Mouse (Mus musculus): Measurements from ENCODE around the gene Tmc5.

Tmc5 gene

DNA sequence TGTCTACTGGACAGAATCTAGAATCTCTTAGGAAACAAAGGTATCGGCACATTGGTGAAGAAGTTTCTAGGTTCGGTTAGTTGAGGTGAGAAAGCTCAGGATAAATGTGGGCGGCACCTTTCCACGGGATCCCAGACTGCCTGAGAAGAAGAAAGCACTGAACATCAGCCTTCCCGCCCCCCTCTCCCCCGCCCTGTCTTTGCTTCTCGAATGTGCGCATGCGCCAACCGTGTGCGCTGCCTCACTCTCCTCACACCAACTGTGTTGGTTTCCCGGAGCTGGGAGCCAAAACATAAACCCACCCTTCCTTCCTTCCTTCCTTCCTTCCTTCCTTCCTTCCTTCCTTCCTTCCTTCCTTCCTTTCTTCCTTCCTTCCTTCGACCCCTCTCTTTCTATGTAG lies 13.6 kb downstream of the Tmc5 start:
- no peak for DNase-seq (ENCODE audit: low read depth, low spot score)

DNA sequence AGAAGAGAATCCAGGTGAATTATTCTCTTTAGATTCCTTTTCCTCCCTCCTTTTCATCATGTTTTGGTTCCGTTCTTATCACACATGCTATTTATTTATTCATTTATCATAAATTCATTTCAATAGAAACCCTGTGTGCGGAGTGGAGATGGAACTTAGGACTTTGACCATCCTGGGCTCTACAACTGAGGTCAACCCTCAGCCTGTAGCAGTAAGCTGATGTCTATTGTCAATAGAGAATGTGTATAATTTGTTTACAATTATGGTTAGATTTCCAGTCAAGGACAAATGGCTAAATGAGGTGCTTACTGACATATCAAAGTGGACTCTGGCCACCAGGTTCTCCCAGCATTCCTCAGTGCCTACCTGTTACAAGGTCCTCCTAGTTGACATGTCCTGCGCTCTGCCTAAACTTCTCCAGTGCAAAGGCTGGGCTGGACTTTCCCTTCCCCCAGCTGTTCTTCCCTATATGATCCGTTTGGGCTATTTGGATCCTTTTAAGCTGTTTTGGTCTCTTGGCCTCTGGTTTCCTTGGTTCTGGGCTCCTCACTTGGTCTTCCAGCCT lies 14.2 kb downstream of the Tmc5 start:
- no peak for DNase-seq (ENCODE audit: low read depth, low spot score)

- peak; percentile 84 for DNase-seq (ENCODE audit: low read depth, low spot score)
Observed at GRCm38 (mm10) chr7:118611933-118612332, 14.8 kb downstream of the Tmc5 start.

GRCm38 (mm10) chr7:118614076-118614475 lies 17.0 kb downstream of the Tmc5 start:
- DNase-seq (ENCODE audit: low read depth, low spot score), result no peak

- DNase-seq (ENCODE audit: low read depth, low spot score), result no peak
Observed at GRCm38 (mm10) chr7:118618104-118618503, 21.0 kb downstream of the Tmc5 start.

DNA sequence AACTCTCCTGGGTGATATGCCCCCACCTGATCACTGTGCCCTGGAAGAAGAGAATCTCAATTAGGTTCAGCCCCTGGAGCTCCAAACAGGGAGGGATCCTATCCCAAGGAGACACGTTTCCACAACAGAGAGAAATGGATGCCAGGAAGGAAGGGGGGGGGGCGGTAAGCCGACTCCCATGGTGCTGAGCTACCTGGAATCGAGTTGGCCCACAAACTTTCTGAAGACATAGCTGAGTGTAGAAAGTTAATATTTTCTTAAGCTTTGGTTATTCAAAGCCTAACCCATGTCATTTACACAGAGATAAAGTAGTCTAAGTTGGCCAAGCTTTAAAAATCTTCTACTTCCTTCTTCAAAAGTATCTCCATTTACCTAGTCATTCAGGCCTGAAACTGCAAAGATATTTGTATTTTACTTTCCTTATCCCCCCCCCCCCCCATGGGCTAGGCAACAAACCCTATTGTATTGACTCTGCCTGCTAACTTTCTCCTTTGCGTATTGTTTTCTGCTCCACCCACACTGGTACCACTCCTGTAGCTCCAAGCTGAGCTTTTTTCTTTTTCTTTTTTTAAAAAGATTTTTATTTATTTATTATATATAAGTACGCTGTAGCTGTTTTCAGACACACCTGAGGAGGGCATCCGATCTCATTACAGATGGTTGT lies 23.3 kb downstream of the Tmc5 start:
- DNase-seq (ENCODE audit: low read depth, low spot score), result no peak

- no peak for DNase-seq (ENCODE audit: low read depth, low spot score)
Observed at GRCm38 (mm10) chr7:118621094-118621493, 24.0 kb downstream of the Tmc5 start.

DNA sequence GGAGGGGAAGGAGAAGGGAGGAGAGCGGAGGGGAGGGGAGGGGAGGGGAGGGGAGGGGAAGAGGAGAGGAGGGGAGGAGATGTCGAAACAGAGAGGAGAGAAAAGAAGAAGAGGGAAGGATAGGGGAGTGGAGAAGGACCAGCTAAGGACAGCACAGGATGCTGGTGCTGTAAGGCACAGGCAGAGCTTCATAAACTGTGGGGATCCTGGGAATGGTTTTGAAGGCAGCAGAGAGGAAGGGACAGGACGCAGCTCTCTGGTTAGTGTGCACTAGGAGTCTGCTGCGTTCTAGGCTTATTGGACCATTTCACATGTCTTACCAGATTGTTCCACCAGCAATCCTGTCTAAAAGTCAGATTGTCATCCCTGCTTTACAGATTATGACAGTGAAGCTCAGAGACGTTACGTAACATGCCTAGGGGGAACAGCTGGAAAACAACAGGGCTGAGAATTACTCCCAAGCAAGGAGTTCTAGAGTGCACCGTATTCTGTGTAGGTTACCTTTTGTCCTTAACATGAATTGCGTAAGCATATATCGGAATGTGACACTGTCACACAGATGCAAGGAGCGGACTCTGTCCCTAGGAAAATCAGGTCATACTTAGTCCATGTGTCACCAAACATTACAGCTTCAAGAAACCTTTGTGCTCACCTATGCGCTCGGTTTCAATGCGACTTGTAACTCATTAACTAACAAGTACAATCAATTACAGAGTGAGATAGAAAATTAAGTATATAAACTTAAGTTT lies 30.6 kb downstream of the Tmc5 start:
- DNase-seq (ENCODE audit: low read depth, low spot score), result no peak

DNA sequence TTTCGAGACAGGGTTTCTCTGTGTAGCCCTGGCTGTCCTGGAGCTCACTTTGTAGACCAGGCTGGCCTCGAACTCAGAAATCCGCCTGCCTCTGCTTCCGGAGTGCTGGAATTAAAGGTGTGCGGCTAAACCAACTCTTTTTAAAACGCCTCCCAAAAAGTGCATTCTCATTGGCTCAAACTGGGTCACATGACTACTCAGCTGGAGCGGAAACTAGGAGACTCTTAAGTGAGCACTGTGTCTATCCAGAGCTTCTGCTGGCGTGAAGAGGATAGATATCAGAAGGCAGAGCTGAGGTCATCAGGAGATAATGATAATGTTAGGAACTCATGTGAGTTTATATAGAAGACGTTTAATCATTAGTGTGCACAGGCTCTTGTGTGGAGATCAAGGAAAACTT lies 36.0 kb downstream of the Tmc5 start:
- peak; percentile 26 for DNase-seq (ENCODE audit: low read depth, low spot score)

- DNase-seq (ENCODE audit: low read depth, low spot score), result no peak
Observed at GRCm38 (mm10) chr7:118633951-118634350, 36.9 kb downstream of the Tmc5 start.

DNA sequence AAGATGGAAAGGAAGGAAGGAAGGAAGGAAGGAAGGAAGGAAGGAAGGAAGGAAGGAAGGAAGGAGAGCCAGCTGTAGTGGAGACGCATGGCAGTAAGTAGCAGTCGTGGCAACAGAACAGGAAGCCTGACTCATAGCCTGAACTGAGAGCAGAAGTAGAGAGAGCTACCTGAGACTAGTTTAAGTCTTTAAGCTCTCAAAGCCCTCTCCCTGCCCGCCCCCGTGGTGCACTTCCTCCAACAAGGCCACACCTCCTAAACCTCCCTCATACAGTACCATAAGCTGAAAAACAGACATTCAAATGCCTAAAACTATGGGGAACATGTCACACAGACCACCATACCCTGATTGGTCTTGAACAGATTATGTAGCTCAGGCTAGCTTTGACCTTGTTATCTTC lies 40.4 kb downstream of the Tmc5 start:
- no peak for DNase-seq (ENCODE audit: low read depth, low spot score)

DNA sequence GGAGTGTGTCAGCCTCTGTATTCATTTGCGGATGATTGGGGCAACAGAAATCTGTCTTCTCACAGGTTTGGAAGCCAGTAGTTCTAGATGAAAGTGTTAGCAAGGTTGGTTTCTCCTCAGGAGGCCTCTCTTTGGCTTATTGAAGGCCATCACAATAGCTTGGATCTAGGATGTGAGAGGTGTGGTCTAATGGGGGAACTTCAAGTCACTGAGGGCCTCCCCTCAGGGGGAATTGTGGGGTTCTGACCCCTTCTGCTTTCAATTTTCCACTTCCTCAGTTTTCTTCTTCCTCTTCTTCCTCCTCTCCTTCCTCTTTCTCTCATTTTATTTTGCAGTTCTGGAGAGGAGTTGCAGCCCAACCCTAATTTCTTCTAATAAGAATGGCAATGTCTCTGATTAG lies 49.1 kb downstream of the Tmc5 start:
- no peak for DNase-seq (ENCODE audit: low read depth, low spot score)

DNA sequence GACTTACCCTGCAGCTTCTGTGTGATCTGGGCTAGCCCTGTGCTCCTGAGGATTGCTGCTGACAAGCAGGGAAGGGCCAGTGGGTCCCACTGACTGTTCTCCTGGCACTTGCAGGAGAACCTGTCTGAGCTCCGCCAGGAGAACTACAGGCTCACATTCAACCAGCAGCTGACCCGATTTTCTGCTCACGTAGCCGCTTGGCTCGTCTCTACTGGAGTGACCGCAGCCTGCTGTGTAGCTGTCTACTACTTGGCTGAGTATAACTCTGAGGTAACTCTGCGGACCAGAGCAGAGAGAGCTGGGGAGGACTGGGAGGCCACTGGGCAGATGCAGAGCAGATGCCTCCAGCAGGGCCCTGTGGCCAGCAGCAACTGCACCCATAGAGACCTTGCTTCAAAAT lies 52.2 kb downstream of the Tmc5 start:
- no peak for DNase-seq (ENCODE audit: low read depth, low spot score)

DNA sequence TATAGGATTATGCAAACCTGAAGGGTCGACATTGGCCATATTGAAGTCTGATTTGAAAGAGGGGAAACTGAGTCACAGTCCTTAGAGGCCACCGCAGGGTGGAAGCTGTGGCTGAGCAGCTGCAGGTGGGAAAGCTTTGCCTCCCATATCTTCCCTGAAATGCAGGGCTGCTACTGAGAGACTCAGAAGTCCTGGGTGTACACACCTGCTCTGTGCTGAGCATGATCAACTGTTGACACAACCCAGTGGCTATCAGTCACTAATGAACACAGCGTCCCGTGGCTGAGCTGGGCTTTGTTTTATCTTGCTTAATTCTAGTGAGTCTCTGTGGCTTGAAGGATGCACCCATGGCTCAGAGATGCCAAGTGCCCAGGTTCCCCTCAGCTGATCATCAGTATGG lies 53.0 kb downstream of the Tmc5 start:
- no peak for DNase-seq (ENCODE audit: low read depth, low spot score)

DNA sequence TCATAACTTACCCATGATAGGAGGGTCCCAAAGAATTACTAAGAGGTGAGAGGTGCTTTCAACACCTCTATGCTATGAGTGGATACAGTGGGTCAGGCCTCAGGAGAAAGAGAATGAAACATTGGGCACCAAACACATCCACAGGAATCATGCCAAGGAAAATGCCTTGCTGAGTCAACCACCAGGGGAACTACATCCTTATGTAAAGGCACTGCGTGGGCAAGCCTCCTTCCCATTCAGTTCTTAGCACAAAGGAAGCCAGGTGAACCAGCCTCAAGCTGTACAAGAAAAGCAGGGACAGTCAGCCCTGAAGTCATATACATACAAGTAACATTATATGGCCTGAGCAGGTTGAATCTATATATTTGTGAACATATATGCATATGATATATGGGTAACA lies 53.8 kb downstream of the Tmc5 start:
- no peak for DNase-seq (ENCODE audit: low read depth, low spot score)

GRCm38 (mm10) chr7:118652572-118653295 lies 55.6 kb downstream of the Tmc5 start:
- peak; percentile 67 for DNase-seq (ENCODE audit: low read depth, low spot score)

- peak; percentile 75 for DNase-seq (ENCODE audit: low read depth, low spot score)
Observed at GRCm38 (mm10) chr7:118656730-118657129, 59.6 kb downstream of the Tmc5 start.

GRCm38 (mm10) chr7:118667773-118668172 lies 70.7 kb downstream of the Tmc5 start:
- no peak for DNase-seq (ENCODE audit: low read depth, low spot score)

DNA sequence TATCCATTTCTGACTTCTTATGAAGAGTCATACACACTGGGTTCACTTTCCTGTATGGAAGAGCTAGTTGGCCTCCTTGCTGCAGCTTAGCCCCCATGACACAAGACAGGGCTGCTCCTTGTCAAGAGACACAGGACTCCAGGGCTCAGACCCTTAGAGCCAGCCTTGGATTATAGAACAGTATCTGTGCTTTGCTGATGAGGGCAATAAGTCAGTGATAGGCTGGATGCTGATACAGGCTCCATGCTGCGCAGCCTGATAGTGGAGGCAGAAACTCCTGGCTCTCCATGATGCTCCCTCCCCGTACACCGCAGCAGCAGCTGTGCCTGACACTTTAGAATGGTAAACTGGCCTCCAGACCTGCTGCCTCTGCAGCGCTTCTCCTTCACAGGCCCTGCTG lies 73.0 kb downstream of the Tmc5 start:
- DNase-seq (ENCODE audit: low read depth, low spot score), result no peak

DNA sequence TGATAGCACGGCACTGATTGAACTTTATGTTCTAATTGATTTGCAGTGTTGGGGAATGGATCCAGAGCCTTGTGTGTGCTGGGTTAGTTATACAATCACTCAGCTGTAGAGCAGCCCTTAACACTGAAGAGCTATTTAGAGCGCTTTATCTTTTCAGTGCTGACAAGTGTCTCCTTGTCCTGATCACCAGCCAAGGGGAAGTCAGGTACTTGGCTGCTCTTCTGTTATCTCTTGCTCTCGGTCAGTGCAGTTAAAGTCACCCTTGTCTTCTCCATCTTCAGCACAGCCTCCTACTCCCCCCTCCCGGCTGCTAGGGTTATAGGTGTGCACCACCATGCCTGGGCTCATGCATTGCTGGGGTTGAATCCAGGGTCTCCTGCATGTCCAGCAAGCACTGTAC lies 79.7 kb downstream of the Tmc5 start:
- no peak for DNase-seq (ENCODE audit: low read depth, low spot score)

DNA sequence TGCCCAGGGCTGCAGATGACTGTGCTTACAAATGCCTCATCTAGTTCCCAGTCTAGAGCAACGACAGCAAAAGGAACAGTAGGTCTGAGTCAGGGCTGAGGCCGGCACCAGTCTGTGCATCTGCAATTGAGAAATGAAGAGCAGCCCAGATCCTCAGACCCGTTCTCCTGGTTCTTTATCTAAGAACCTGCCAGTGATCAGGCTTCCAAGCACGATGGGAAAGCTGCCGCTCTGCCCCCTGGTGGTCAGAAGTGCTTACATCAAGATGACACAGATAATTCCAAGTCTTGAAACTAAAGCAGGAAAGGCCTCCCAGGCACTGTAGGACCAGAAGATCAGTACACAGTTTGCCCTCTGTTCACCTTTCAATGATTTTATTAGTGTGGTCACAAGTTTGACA lies 91.1 kb downstream of the Tmc5 start:
- DNase-seq (ENCODE audit: low read depth, low spot score), result peak; percentile 82

DNA sequence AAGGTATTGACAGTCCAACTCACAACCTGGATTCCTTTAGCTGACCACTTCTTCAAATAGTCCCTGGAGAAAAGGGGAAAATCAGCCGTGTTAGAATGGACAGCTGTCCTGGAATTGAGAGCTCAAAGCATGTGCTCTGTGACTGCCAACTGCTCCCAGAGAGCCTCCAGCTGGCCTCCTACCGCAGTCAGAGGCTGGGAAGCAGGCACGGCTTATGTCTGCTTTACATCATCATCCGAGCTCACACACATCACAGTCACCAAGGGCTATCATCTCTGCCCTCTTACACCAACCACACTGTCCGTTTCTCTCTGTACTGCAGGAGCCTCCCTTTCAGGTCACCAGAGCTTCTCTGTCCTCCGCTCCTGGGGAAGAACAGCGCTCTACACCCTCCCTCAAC lies 92.0 kb downstream of the Tmc5 start:
- no peak for DNase-seq (ENCODE audit: low read depth, low spot score)
